Mouse (Mus musculus): ENCODE measurements around the gene Olfr465-ps1.

DNA sequence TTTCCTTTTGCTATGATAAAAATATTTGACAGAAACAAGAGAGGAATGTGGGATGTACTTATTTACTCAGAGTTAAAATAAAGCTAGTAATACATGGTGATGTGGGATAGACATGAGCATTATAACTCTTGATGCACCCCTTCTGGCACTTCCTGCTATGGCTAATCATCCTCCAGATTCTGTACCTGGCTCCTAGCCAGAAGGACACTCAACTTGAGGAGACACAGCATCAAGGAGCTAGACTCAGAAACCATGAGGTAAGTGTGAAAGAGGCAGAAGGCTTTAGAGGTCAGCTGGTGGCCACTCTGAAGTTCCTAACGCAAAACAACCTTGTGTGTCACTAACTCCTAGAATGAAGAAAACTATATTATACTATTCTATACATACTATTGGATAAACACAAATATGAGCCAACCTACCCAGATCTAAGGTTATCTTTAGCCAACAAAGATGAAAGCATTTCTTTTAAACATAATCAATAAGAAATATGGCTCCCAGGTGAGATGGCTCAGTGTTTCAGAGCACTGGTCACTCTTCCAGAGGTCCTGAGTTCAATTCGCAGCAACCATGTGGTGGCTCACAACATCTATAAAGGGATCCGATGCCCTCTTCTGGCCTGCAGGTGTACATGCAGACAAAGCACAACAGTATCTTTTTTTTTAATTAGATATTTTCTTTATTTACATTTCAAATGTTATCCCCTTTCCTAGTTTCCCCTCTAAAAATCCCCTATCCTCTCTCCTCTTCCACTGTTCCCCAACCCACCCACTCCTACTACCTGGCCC, 10.6 kb upstream of the Olfr465-ps1 start:
- TF ChIP-seq POLR2A (IDR thresholded peaks at IDR 0.05; ENCODE audit: low read depth, low read length) = no peak
- TF ChIP-seq CTCF (IDR thresholded peaks at IDR 0.05; ENCODE audit: extremely low read depth, insufficient read depth, insufficient read length, insufficient replicate concordance) = no peak

Measured in spleen, adult 2 months (tissue).